Mouse (Mus musculus): ENCODE measurements around the gene Trim12c.
"Not testable (repeated sequence)": the region's sequence is repeated elsewhere in the genome, so short reads cannot be mapped to it uniquely, and the experiment has no call there.

Trim12c gene

GRCm38 (mm10) chr7:104352717-104353599 is at the start of gene Trim12c:
TSS of gene Trim12c (minus strand) at chr7:104353362.
- peak; percentile 85 to 89 for DNase-seq

- DNase-seq = no peak
Measured at GRCm38 (mm10) chr7:104401140-104401539, 48.0 kb upstream of the Trim12c start.

GRCm38 (mm10) chr7:104400698-104401097 is 47.5 kb upstream of the Trim12c start, which contains the start of gene Trim30c:
TSS of gene Trim30c (minus strand) at chr7:104400837.
- DNase-seq = no peak

- no peak for DNase-seq
Measured at GRCm38 (mm10) chr7:104398492-104398891, 45.3 kb upstream of the Trim12c start.

GRCm38 (mm10) chr7:104369736-104370414 is 16.7 kb upstream of the Trim12c start, which contains the start of gene Trim30b:
TSS of gene Trim30b (minus strand) at chr7:104369884.
- DNase-seq = peak; percentile 35 to 40

GRCm38 (mm10) chr7:104366339-104366738 is 13.2 kb upstream of the Trim12c start:
- DNase-seq = no peak

- no peak for DNase-seq
Measured at GRCm38 (mm10) chr7:104353600-104353967, 422 bp upstream of the Trim12c start.

- DNase-seq = not testable (repeated sequence)
Measured at GRCm38 (mm10) chr7:104348043-104348442, 5.1 kb downstream of the Trim12c start.

GRCm38 (mm10) chr7:104340744-104341143 is 12.4 kb downstream of the Trim12c start:
- not testable (repeated sequence) for DNase-seq

- DNase-seq = not testable (repeated sequence)
Measured at GRCm38 (mm10) chr7:104335547-104335946, 17.6 kb downstream of the Trim12c start.

- DNase-seq = not testable (repeated sequence)
Measured at GRCm38 (mm10) chr7:104329171-104329570, 24.0 kb downstream of the Trim12c start, which contains the start of gene Trim34b. TSS of gene Trim34b (plus strand) at chr7:104329471.

GRCm38 (mm10) chr7:104322028-104322427 is 31.1 kb downstream of the Trim12c start:
- DNase-seq = no peak

- DNase-seq = not testable (repeated sequence)
Measured at GRCm38 (mm10) chr7:104315369-104316080, 37.6 kb downstream of the Trim12c start, which contains the start of gene Trim12a. TSS of gene Trim12a (minus strand) at chr7:104315466.

GRCm38 (mm10) chr7:104314796-104315353 is 38.3 kb downstream of the Trim12c start:
- DNase-seq = peak in 1 of 2 experiments; percentile 7

GRCm38 (mm10) chr7:104291638-104292400 is 61.3 kb downstream of the Trim12c start:
- no peak for DNase-seq

GRCm38 (mm10) chr7:104290641-104291040 is 62.5 kb downstream of the Trim12c start:
- DNase-seq = no peak

All from lung, adult 18-20 months (tissue).